Mouse (Mus musculus) lung, embryonic 14.5 days (tissue): ENCODE measurements around the gene Grip1. TPM values are rescaled to one million over a fixed set of nuclear protein-coding genes. Genes with fewer than 3 reads are reported as not detected.

Experiments used
- ATAC-seq: fragments of 200-750 bp; cut with Nextera tagmentation; 2 replicates; pipeline ENCODE4 v1.8.0; 2017; ENCODE audit warnings: mild to moderate bottlenecking, moderate TSS enrichment, moderate library complexity; ENCODE audit not compliant: insufficient read depth
- DNase-seq: peaks from one replicate; pipeline ENCODE4 v3.0.0-alpha.2; 2015
- H3K27ac ChIP-seq: fragments of 300-500 bp; sonication (generic); 2 replicates; pipeline ENCODE4 v1.5.1; 2014; ENCODE audit warnings: low read depth, mild to moderate bottlenecking, moderate library complexity
- H3K27me3 ChIP-seq: fragments of 300-500 bp; sonication (generic); 2 replicates; pipeline ENCODE4 v1.6.1; 2014; ENCODE audit warnings: low read length, control low read depth; ENCODE audit not compliant: insufficient read depth
- H3K36me3 ChIP-seq: fragments of 300-500 bp; sonication (generic); 2 replicates; pipeline ENCODE4 v1.6.1; 2014; ENCODE audit warnings: control low read depth; ENCODE audit not compliant: insufficient read depth
- H3K4me1 ChIP-seq: fragments of 300-500 bp; sonication (generic); 2 replicates; pipeline ENCODE4 v1.6.1; 2014; ENCODE audit warnings: antibody characterized with exemption, control low read depth; ENCODE audit not compliant: insufficient read depth
- H3K4me2 ChIP-seq: fragments of 300-500 bp; sonication (generic); 2 replicates; pipeline ENCODE4 v1.6.1; 2014; ENCODE audit warnings: mild to moderate bottlenecking
- H3K4me3 ChIP-seq: fragments of 300-500 bp; sonication (generic); 2 replicates; pipeline ENCODE4 v1.5.1; 2014; ENCODE audit warnings: low read depth, low read length
- H3K9ac ChIP-seq: fragments of 300-500 bp; sonication (generic); 2 replicates; pipeline ENCODE4 v1.6.1; 2014
- H3K9me3 ChIP-seq: fragments of 300-500 bp; sonication (generic); 2 replicates; pipeline ENCODE4 v1.6.1; 2016; ENCODE audit warnings: low read depth, low read length, control low read depth
- CTCF ChIP-seq: IDR thresholded peaks from 2 replicates; pipeline ENCODE4 v1.5.1; 2016; ENCODE audit warnings: antibody characterized with exemption, low read depth
- WGBS: fragments of 180-500 bp; shearing (Covaris S2); extraction: QIAGEN DNeasy Blood & Tissue Kit; methylation state at CpG from one replicate; pipeline ENCODE4 v1.1.7; 2014; 5-methylcytosine and 5-hydroxymethylcytosine counted together
- polyA plus RNA-seq: library from polyadenylated mRNA; unstranded; fragments of >200 nt; fragmentation: Nextera tagmentation; extraction: Ambion mirVana; gene quantifications from 2 replicates; pipeline ENCODE4 v1.2.1, GENCODE M21; 2014

Grip1 gene
- polyA plus RNA-seq, 1 experiment from 2014 or later: 2.6 TPM

GRCm38 (mm10) chr10:119457121-119457520 is 3.5 kb downstream of the Grip1 start:
- DNase-seq (no peak), ATAC-seq (no peak)
- peaks cover 10% of the 10 kb centered on the region; the same call in 1 of the 2 replicates for H3K27me3 ChIP-seq
- no peak overlapping the region for H3K27ac ChIP-seq
- H3K9me3 ChIP-seq: no peaks in the 10 kb centered on the region
- no peak overlapping the region for H3K4me3 ChIP-seq
- TF ChIP-seq CTCF: no peak
- H3K36me3 ChIP-seq: no peaks in the 10 kb centered on the region
- 71% methylated on average over 5 of the region's 5 CpGs for WGBS
- no peak overlapping the region for H3K9ac ChIP-seq
- H3K4me2 ChIP-seq: no peak overlapping the region
- H3K4me1 ChIP-seq: no peaks in the 10 kb centered on the region

GRCm38 (mm10) chr10:119458991-119459390 is 5.4 kb downstream of the Grip1 start:
- DNase-seq (no peak), ATAC-seq (no peak)
- Histone ChIP-seq H3K27ac (no peak overlapping the region), H3K4me1 (no peaks in the 10 kb centered on the region), H3K4me2 (no peak overlapping the region), H3K9ac (no peak overlapping the region), H3K9me3 (no peaks in the 10 kb centered on the region), H3K27me3 (peaks cover 7% of the 10 kb centered on the region; the same call in 1 of the 2 replicates), H3K36me3 (no peaks in the 10 kb centered on the region), H3K4me3 (no peak overlapping the region)
- WGBS: 93% methylated on average over 2 of the region's 2 CpGs
- TF ChIP-seq CTCF: no peak

- DNase-seq (no peak), ATAC-seq (no peak)
- Histone ChIP-seq H3K4me2 (no peak overlapping the region), H3K36me3 (no peaks in the 10 kb centered on the region), H3K9ac (no peak overlapping the region), H3K4me3 (no peak overlapping the region), H3K9me3 (no peaks in the 10 kb centered on the region), H3K4me1 (no peaks in the 10 kb centered on the region), H3K27ac (no peak overlapping the region), H3K27me3 (no peaks in the 10 kb centered on the region; the same call in 1 of the 2 replicates)
- WGBS: 73% methylated on average over 7 of the region's 7 CpGs
- TF ChIP-seq CTCF: no peak
These were observed 9.7 kb downstream of the Grip1 start for GRCm38 (mm10) chr10:119463345-119463744.

- no peak overlapping the region for H3K4me2 ChIP-seq
- H3K4me3 ChIP-seq: no peak overlapping the region
- 45% methylated on average over 7 of the region's 7 CpGs for WGBS
- ATAC-seq (no peak), DNase-seq (no peak)
- no peaks in the 10 kb centered on the region for H3K36me3 ChIP-seq
- no peaks in the 10 kb centered on the region for H3K9me3 ChIP-seq
- no peaks in the 10 kb centered on the region; the same call in 1 of the 2 replicates for H3K27me3 ChIP-seq
- H3K27ac ChIP-seq: no peak overlapping the region
- TF ChIP-seq CTCF: no peak
- no peaks in the 10 kb centered on the region for H3K4me1 ChIP-seq
- H3K9ac ChIP-seq: no peak overlapping the region
These were observed 10.2 kb downstream of the Grip1 start for GRCm38 (mm10) chr10:119463793-119464192.

- ATAC-seq (no peak), DNase-seq (no peak)
- H3K4me2 ChIP-seq: no peak overlapping the region
- no peak overlapping the region for H3K27ac ChIP-seq
- H3K4me3 ChIP-seq: no peak overlapping the region
- no peak overlapping the region for H3K9ac ChIP-seq
- H3K36me3 ChIP-seq: no peaks in the 10 kb centered on the region
- TF ChIP-seq CTCF: no peak
- H3K27me3 ChIP-seq: no peaks in the 10 kb centered on the region
- 81% methylated on average over 18 of the region's 18 CpGs for WGBS
- H3K4me1 ChIP-seq: no peaks in the 10 kb centered on the region
- no peaks in the 10 kb centered on the region for H3K9me3 ChIP-seq
These were observed 14.3 kb downstream of the Grip1 start for GRCm38 (mm10) chr10:119467976-119468375.

- no peaks in the 10 kb centered on the region for H3K36me3 ChIP-seq
- no peak overlapping the region for H3K4me2 ChIP-seq
- H3K4me3 ChIP-seq: no peak overlapping the region
- 79% methylated on average over 1 of the region's 1 CpGs for WGBS
- H3K27ac ChIP-seq: no peak overlapping the region
- no peak overlapping the region for H3K9ac ChIP-seq
- TF ChIP-seq CTCF: no peak
- ATAC-seq (no peak), DNase-seq (no peak)
- H3K9me3 ChIP-seq: no peaks in the 10 kb centered on the region
- H3K4me1 ChIP-seq: no peaks in the 10 kb centered on the region
- H3K27me3 ChIP-seq: no peaks in the 10 kb centered on the region
These were observed 16.5 kb downstream of the Grip1 start for GRCm38 (mm10) chr10:119470096-119470495.

GRCm38 (mm10) chr10:119475166-119475565 is 21.5 kb downstream of the Grip1 start:
- no peak for DNase-seq
- Histone ChIP-seq H3K27me3 (no peaks in the 10 kb centered on the region), H3K9me3 (no peaks in the 10 kb centered on the region), H3K4me2 (no peak overlapping the region), H3K4me1 (no peaks in the 10 kb centered on the region), H3K4me3 (no peak overlapping the region), H3K36me3 (no peaks in the 10 kb centered on the region), H3K27ac (no peak overlapping the region), H3K9ac (no peak overlapping the region)
- no peak for TF ChIP-seq CTCF
- no peak for ATAC-seq
- 64% methylated on average over 9 of the region's 9 CpGs for WGBS

GRCm38 (mm10) chr10:119477661-119478060 is 24.0 kb downstream of the Grip1 start:
- H3K4me2 ChIP-seq: no peak overlapping the region
- no peaks in the 10 kb centered on the region for H3K4me1 ChIP-seq
- H3K4me3 ChIP-seq: no peak overlapping the region
- H3K9me3 ChIP-seq: no peaks in the 10 kb centered on the region
- H3K9ac ChIP-seq: no peak overlapping the region
- no peaks in the 10 kb centered on the region for H3K27me3 ChIP-seq
- DNase-seq: no peak
- H3K36me3 ChIP-seq: no peaks in the 10 kb centered on the region
- ATAC-seq: no peak
- no peak for TF ChIP-seq CTCF
- H3K27ac ChIP-seq: no peak overlapping the region
- 87% methylated on average over 8 of the region's 8 CpGs for WGBS
